Mouse (Mus musculus) CH12.LX (cell line): ENCODE results near the gene Car1. TPM values are rescaled to one million over a fixed set of nuclear protein-coding genes. Genes with fewer than 3 reads are reported as not detected.

Experiments
- DNase-seq: peaks from one replicate; pipeline ENCODE4 v3.0.0-alpha.2; 2013; ENCODE audit errors: extremely low read depth
- H3K27ac ChIP-seq: 2 replicates; pipeline ENCODE4 v1.5.1; 2012; ENCODE audit warnings: low read depth, mild to moderate bottlenecking, control low read depth, moderate library complexity; ENCODE audit not compliant: insufficient read depth
- H3K27me3 ChIP-seq: replicated peaks from 2 replicates; pipeline ENCODE3; 2012; ENCODE audit warnings: inconsistent platforms
- H3K36me3 ChIP-seq, 2 experiments: replicated peaks in 1 of 2; 2 replicates each; pipeline versions ENCODE3 to v1.6.1; 2012; ENCODE audit warnings: inconsistent platforms in 1 of 2, low read length in 1 of 2, mild to moderate bottlenecking in 1 of 2, mixed read lengths in 1 of 2, moderate library complexity in 1 of 2; ENCODE audit not compliant: control insufficient read depth in 1 of 2, insufficient read depth in 1 of 2
- H3K4me1 ChIP-seq, 2 experiments: 2 replicates each; pipeline ENCODE4 v1.6.1; 2012; ENCODE audit warnings: inconsistent platforms in 1 of 2, moderate library complexity in 1 of 2; ENCODE audit not compliant: insufficient read depth in 2 of 2, control insufficient read depth in 1 of 2
- H3K4me2 ChIP-seq: 2 replicates; pipeline ENCODE4 v1.6.1; 2012; ENCODE audit warnings: low read depth, mild to moderate bottlenecking, control low read depth; ENCODE audit not compliant: poor library complexity, insufficient read depth, severe bottlenecking
- H3K4me3 ChIP-seq, 3 experiments: fragments of 150-350 bp in 1 of 3; sonication (generic) in 1 of 3; replicated peaks in 1 of 3; 2 replicates each; pipeline versions ENCODE3 to v1.5.1; 2011 to 2012; ENCODE audit warnings: low read depth in 2 of 3, low read length in 2 of 3, mild to moderate bottlenecking in 2 of 3, moderate library complexity in 2 of 3, control low read depth in 1 of 3, improper control_type of control experiment in 1 of 3, inconsistent platforms in 1 of 3, mixed read lengths in 1 of 3; ENCODE audit not compliant: poor library complexity in 1 of 3
- H3K79me2 ChIP-seq: replicated peaks from 2 replicates; pipeline ENCODE4 v1.6.1; 2012; ENCODE audit warnings: mild to moderate bottlenecking, moderate library complexity; ENCODE audit not compliant: control insufficient read depth, poor library complexity, insufficient read depth, severe bottlenecking; ENCODE audit errors: extremely low read depth
- H3K9ac ChIP-seq: 2 replicates; pipeline ENCODE4 v1.6.1; 2012; ENCODE audit warnings: low read depth, mild to moderate bottlenecking, control low read depth, moderate library complexity; ENCODE audit not compliant: insufficient read depth
- H3K9me3 ChIP-seq: replicated peaks from 2 replicates; pipeline ENCODE3; 2012; ENCODE audit warnings: low read length, inconsistent platforms, mixed read lengths
- CHD1 ChIP-seq: IDR thresholded peaks from 2 replicates; pipeline ENCODE4 v1.6.1; 2012; ENCODE audit warnings: low read depth, low read length, improper control_type of control experiment, inconsistent platforms
- CHD2 ChIP-seq: IDR thresholded peaks from 2 replicates; pipeline ENCODE4 v1.6.1; 2011; ENCODE audit warnings: low read length, improper control_type of control experiment
- CTCF ChIP-seq, 2 experiments: IDR thresholded peaks in 1 of 2; conservative IDR thresholded peaks in 1 of 2; 2 replicates each; pipeline ENCODE4 v1.5.1; 2011 to 2012; ENCODE audit warnings: low read depth in 2 of 2, low read length in 2 of 2, improper control_type of control experiment in 1 of 2, inconsistent platforms in 1 of 2, mild to moderate bottlenecking in 1 of 2, moderate library complexity in 1 of 2
- E2F4 ChIP-seq: IDR thresholded peaks from 2 replicates; pipeline ENCODE4 v1.6.1; 2011; ENCODE audit warnings: low read depth, low read length, improper control_type of control experiment; ENCODE audit not compliant: insufficient replicate concordance
- ETS1 ChIP-seq: conservative IDR thresholded peaks from 2 replicates; pipeline ENCODE4 v1.6.1; 2012; ENCODE audit warnings: low read depth, mild to moderate bottlenecking, inconsistent platforms, low read length, improper control_type of control experiment, moderate library complexity
- GABPA ChIP-seq: IDR thresholded peaks from 2 replicates; pipeline ENCODE4 v1.6.1; 2012; ENCODE audit warnings: low read depth, low read length, improper control_type of control experiment, inconsistent platforms; ENCODE audit not compliant: insufficient replicate concordance
- HCFC1 ChIP-seq: IDR thresholded peaks from 2 replicates; pipeline ENCODE4 v1.6.1; 2012; ENCODE audit warnings: low read depth, mild to moderate bottlenecking, inconsistent platforms, low read length, improper control_type of control experiment
- IRF4 ChIP-seq: IDR thresholded peaks from 2 replicates; pipeline ENCODE4 v1.6.1; 2014; ENCODE audit warnings: low read depth, mild to moderate bottlenecking, inconsistent platforms, low read length, improper control_type of control experiment
- JUN ChIP-seq: IDR thresholded peaks from 2 replicates; pipeline ENCODE4 v1.6.1; 2011; ENCODE audit warnings: low read depth, mild to moderate bottlenecking, low read length, improper control_type of control experiment, moderate library complexity; ENCODE audit not compliant: insufficient read depth
- JUND ChIP-seq: conservative IDR thresholded peaks from 2 replicates; pipeline ENCODE4 v1.6.1; 2011; ENCODE audit warnings: low read depth, low read length, improper control_type of control experiment
- MAX ChIP-seq: IDR thresholded peaks from 2 replicates; pipeline ENCODE4 v1.6.1; 2011; ENCODE audit warnings: low read length, improper control_type of control experiment
- MAZ ChIP-seq: IDR thresholded peaks from 2 replicates; pipeline ENCODE4 v1.6.1; 2012; ENCODE audit warnings: low read depth, mild to moderate bottlenecking, inconsistent platforms, low read length, improper control_type of control experiment, moderate library complexity
- MEF2A ChIP-seq: IDR thresholded peaks from 2 replicates; pipeline ENCODE4 v1.6.1; 2014; ENCODE audit warnings: low read depth, mild to moderate bottlenecking, inconsistent platforms, low read length, improper control_type of control experiment, borderline replicate concordance
- MYC ChIP-seq: IDR thresholded peaks from 2 replicates; pipeline ENCODE4 v1.6.1; 2011; ENCODE audit warnings: low read depth, mild to moderate bottlenecking, improper control_type of control experiment, low read length
- NRF1 ChIP-seq: IDR thresholded peaks from 2 replicates; pipeline ENCODE4 v1.6.1; 2014; ENCODE audit warnings: low read depth, mild to moderate bottlenecking, inconsistent platforms, low read length, improper control_type of control experiment, moderate library complexity
- PAX5 ChIP-seq: IDR thresholded peaks from 2 replicates; pipeline ENCODE4 v1.6.1; 2012; ENCODE audit warnings: low read length, inconsistent platforms, mixed read lengths
- RAD21 ChIP-seq: IDR thresholded peaks from 2 replicates; pipeline ENCODE4 v1.6.1; 2011; ENCODE audit warnings: low read depth, mild to moderate bottlenecking, low read length, improper control_type of control experiment, moderate library complexity
- SIN3A ChIP-seq: IDR thresholded peaks from 2 replicates; pipeline ENCODE4 v1.6.1; 2012; ENCODE audit warnings: low read length, improper control_type of control experiment, inconsistent platforms
- SMC3 ChIP-seq: IDR thresholded peaks from 2 replicates; pipeline ENCODE4 v1.6.1; 2011; ENCODE audit warnings: low read depth, low read length, improper control_type of control experiment
- TBP ChIP-seq: conservative IDR thresholded peaks from 2 replicates; pipeline ENCODE4 v1.6.1; 2011; ENCODE audit warnings: low read depth, low read length, improper control_type of control experiment
- ZC3H11A ChIP-seq: IDR thresholded peaks from 2 replicates; pipeline ENCODE4 v1.6.1; 2012; ENCODE audit warnings: low read depth, mild to moderate bottlenecking, inconsistent platforms, low read length, improper control_type of control experiment
- ZKSCAN1 ChIP-seq: IDR thresholded peaks from 2 replicates; pipeline ENCODE4 v1.6.1; 2012; ENCODE audit warnings: low read depth, inconsistent platforms, low read length, improper control_type of control experiment, borderline replicate concordance
- ZMIZ1 ChIP-seq: IDR thresholded peaks from 2 replicates; pipeline ENCODE4 v1.6.1; 2012; ENCODE audit warnings: low read depth, mild to moderate bottlenecking, inconsistent platforms, low read length, improper control_type of control experiment
- ZNF384 ChIP-seq: IDR thresholded peaks from 2 replicates; pipeline ENCODE4 v1.6.1; 2012; ENCODE audit warnings: low read depth, low read length, improper control_type of control experiment, inconsistent platforms
- dilution Hi-C: fragments of 300-500 bp; cut with MboI; formaldehyde crosslinking; loops from 2 replicates; pipeline ENCODE4 v1.14.3; 2020; ENCODE audit warnings: low sequenced_read_pairs; ENCODE audit not compliant: extremely low pct_unique_long_range_greater_than_20kb, extremely low pct_ligation_motif_present
- in situ Hi-C: fragments of 300-500 bp; cut with MboI; formaldehyde crosslinking; loops from 3 replicates; pipeline ENCODE4 v1.14.3; 2019; ENCODE audit warnings: low sequenced_read_pairs, low pct_ligation_motif_present, low pct_unique_long_range_greater_than_20kb, mixed read lengths
- polyA plus RNA-seq: library from polyadenylated mRNA; unstranded; fragments of >175 nt; gene quantifications from 2 replicates; pipeline ENCODE4 v1.2.1, GENCODE M21; 2012; ENCODE audit warnings: low read depth; ENCODE audit not compliant: insufficient read length
- total RNA-seq, 2 experiments: library from RNA; depleted of rRNA; stranded (reverse); fragments of 300-350 nt in 1 of 2; fragments of >200 nt in 1 of 2; gene quantifications; 2 replicates each; pipeline ENCODE4 v1.2.3; 2012 to 2014

The Car1 gene
- total and polyA plus RNA-seq, 3 experiments: 0.26 TPM; not detected in 2

DNA sequence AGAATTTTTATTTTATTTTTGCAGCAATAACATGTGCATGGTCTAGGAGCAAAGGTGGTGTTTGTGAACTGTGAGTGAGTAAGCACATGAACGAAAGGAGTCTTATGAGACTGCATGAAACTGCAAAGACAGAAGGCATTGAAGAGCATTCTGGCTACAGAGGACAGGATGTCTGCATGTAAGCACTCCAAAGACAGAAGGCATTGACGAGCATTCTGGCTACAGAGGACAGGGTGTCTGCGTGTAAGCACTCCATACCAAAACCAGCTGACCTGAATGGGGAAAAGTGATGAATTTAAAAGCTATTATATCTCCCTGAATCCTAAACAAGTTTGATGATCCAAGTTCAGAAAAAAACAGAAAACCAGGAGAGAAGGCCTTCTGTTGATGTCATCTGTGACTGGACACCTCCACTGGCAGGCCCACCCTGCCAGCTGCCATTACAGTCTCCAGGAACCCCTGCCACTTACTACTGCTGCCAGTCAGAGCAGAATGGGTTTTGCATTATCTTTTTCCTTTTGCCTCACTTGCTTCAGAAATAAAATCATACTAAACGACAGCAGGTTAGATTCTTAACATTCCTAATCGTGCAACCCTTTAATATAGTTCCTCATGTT is 23.2 kb upstream of the Car1 start:
- Histone ChIP-seq H3K4me2 (no peak overlapping the region), H3K9ac (no peak overlapping the region), H3K79me2 (no peaks in the 10 kb centered on the region), H3K4me1 (no peaks in the 10 kb centered on the region), H3K36me3 (no peaks in the 10 kb centered on the region), H3K9me3 (no peaks in the 10 kb centered on the region), H3K27ac (no peak overlapping the region), H3K4me3 (no peak overlapping the region), H3K27me3 (no peaks in the 10 kb centered on the region)
- no peak for TF ChIP-seq ETS1
- no peak for TF ChIP-seq GABPA
- TF ChIP-seq SMC3: no peak
- no peak for TF ChIP-seq ZKSCAN1
- TF ChIP-seq NRF1: no peak
- TF ChIP-seq CHD1: no peak
- TF ChIP-seq PAX5: no peak
- no peak for TF ChIP-seq JUN
- TF ChIP-seq JUND: no peak
- TF ChIP-seq MEF2A: no peak
- TF ChIP-seq HCFC1: no peak
- no peak for TF ChIP-seq E2F4
- TF ChIP-seq CTCF (conservative IDR thresholded peaks at IDR 0.05 in 1 of 2, IDR thresholded peaks at IDR 0.05 in 1 of 2; ENCODE audit: low read depth in 2 of 2, low read length in 2 of 2): no peak
- no peak for TF ChIP-seq IRF4
- no peak for TF ChIP-seq ZC3H11A
- dilution Hi-C loops (no loop called here), in situ Hi-C loops (no loop called here)
- no peak for DNase-seq

DNA sequence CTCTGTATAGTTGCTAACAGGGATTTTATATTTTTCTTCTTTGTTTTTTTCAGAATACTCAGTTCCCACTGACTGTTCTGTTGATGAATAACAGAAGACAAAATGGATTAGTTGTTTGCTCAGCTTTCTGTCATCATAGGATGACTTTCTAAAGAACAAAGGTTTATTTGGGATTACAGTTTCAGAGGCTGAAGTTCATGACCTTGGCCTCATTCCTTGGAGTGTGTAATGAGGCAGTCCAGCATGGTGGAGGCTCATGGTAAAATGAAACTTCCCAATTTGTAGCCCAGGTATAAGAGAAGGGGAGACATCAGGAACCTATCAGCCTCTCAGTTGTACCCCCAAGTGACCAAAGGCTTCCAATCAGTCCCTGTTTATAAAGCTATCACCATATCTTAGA is 20.7 kb upstream of the Car1 start:
- TF ChIP-seq ZNF384: no peak
- no peak for TF ChIP-seq CHD2
- TF ChIP-seq GABPA: no peak
- no peak for TF ChIP-seq SMC3
- TF ChIP-seq PAX5: no peak
- TF ChIP-seq TBP: no peak
- no peak for TF ChIP-seq MYC
- TF ChIP-seq ZMIZ1: no peak
- no peak for TF ChIP-seq MAX
- no peak for TF ChIP-seq CTCF (conservative IDR thresholded peaks at IDR 0.05 in 1 of 2, IDR thresholded peaks at IDR 0.05 in 1 of 2; ENCODE audit: low read depth in 2 of 2, low read length in 2 of 2)
- no peak for TF ChIP-seq RAD21
- TF ChIP-seq JUND: no peak
- no peak for TF ChIP-seq SIN3A
- TF ChIP-seq MAZ: no peak
- TF ChIP-seq NRF1: no peak
- H3K27me3 ChIP-seq: no peaks in the 10 kb centered on the region
- in situ Hi-C loops (no loop called here), dilution Hi-C loops (no loop called here)
- H3K4me1 ChIP-seq: no peaks in the 10 kb centered on the region
- no peaks in the 10 kb centered on the region for H3K79me2 ChIP-seq
- no peak overlapping the region for H3K9ac ChIP-seq
- no peak for DNase-seq
- no peak overlapping the region for H3K4me3 ChIP-seq
- no peaks in the 10 kb centered on the region for H3K9me3 ChIP-seq
- no peak overlapping the region for H3K4me2 ChIP-seq
- no peaks in the 10 kb centered on the region for H3K36me3 ChIP-seq
- H3K27ac ChIP-seq: no peak overlapping the region
